ENCODE assay signal across 23 mouse cellular contexts in genomic region chr12:13140636-13141035, GRCm38 (mm10).
DNase-seq lines count a peak whose midpoint lies in the region; ATAC-seq and TF ChIP-seq lines count a peak whose summit lies in the region.
"Had no signal": no experiment of that assay in that cellular context is flagged by ENCODE, and none has a peak within 500 bp of the region (broad histone marks: within the 10 kb centered on the region; RNA-seq: fewer than 3 reads in every experiment).

No protein-coding gene starts in this region.

- TF ChIP-seq CTCF in left cerebral cortex, adult 2 months (IDR thresholded peaks at IDR 0.05), result no peak

- intact Hi-C loops in left cerebral cortex, adult 2 months (cut with DNase I), result loop anchor here (1.0 kb wide), 4 partner anchors 46 to 198 kb away; no protein-coding TSS in a partner anchor

- H3K4me1 ChIP-seq in intestine, embryonic 15.5 days (replicated peaks), result peaks cover 7% of the 10 kb centered on the region
- H3K4me1 ChIP-seq: liver, embryonic 13.5 days; midbrain, embryonic 13.5 days; neural tube, embryonic 13.5 days had no signal

- no peak overlapping the region for H3K4me2 ChIP-seq in intestine, embryonic 15.5 days (replicated peaks)
- H3K4me2 ChIP-seq: embryonic facial prominence, embryonic 15.5 days; heart, embryonic 13.5 days; hindbrain, embryonic 14.5 days; kidney, embryonic 15.5 days; limb, embryonic 13.5 days; liver, embryonic 13.5 days; midbrain, embryonic 13.5 days; neural tube, embryonic 13.5 days had no signal

- DNase-seq in right cerebral cortex, adult 18-20 months, result peak; percentile 88
- DNase-seq in right cerebral cortex, postnatal 4 days, result no peak
- DNase-seq in frontal cortex, adult 2 months (ENCODE audit: extremely low spot score in 1 of 2, low spot score in 1 of 2), result peak; percentile 88 to 92
- peak; percentile 46 to 61 for DNase-seq in left cerebral cortex, adult 2 months (ENCODE audit: extremely low spot score in 1 of 2, low spot score in 2 of 2)
- DNase-seq in right cerebral cortex, postnatal 36 days (ENCODE audit: low spot score in 2 of 2), result peak; percentile 81 to 89
- no peak for DNase-seq in cerebellum, postnatal 36 days
- DNase-seq in cerebellum, postnatal 25 days, result no peak
- DNase-seq: adrenal gland, adult 8-10 months; cerebellum, adult 9-10 months; forebrain, postnatal 0 days; heart, adult 11 months; liver, embryonic 13.5 days; thymus, postnatal 36 days had no signal

- H3K9ac ChIP-seq in intestine, embryonic 15.5 days, result no peak overlapping the region
- H3K9ac ChIP-seq: embryonic facial prominence, embryonic 15.5 days; forebrain, postnatal 0 days; heart, embryonic 13.5 days; hindbrain, embryonic 14.5 days; kidney, embryonic 15.5 days; limb, embryonic 13.5 days; liver, embryonic 13.5 days; midbrain, embryonic 13.5 days; neural tube, embryonic 13.5 days had no signal

- H3K9me3 ChIP-seq in intestine, embryonic 15.5 days, result no peaks in the 10 kb centered on the region
- H3K9me3 ChIP-seq: embryonic facial prominence, embryonic 15.5 days; heart, embryonic 13.5 days; kidney, embryonic 15.5 days; liver, embryonic 13.5 days; midbrain, embryonic 13.5 days; neural tube, embryonic 13.5 days had no signal

- WGBS in intestine, embryonic 15.5 days, result 76% methylated on average over 6 of the region's 6 CpGs

- H3K27me3 ChIP-seq in intestine, embryonic 15.5 days (replicated peaks), result no peaks in the 10 kb centered on the region
- H3K27me3 ChIP-seq: embryonic facial prominence, embryonic 15.5 days; heart, embryonic 13.5 days; kidney, embryonic 15.5 days; limb, embryonic 13.5 days; liver, embryonic 13.5 days; midbrain, embryonic 13.5 days; neural tube, embryonic 13.5 days; Patski had no signal

- ATAC-seq in intestine, embryonic 15.5 days, result no peak
- ATAC-seq: forebrain, postnatal 0 days; intestine, embryonic 16.5 days; midbrain, embryonic 13.5 days; Patski had no signal

- H3K27ac ChIP-seq in left cerebral cortex, adult 2 months, result 0 out of 2 replicates have a peak overlapping the region, but pooled peaks have one; percentile 15
- H3K27ac ChIP-seq in intestine, embryonic 15.5 days, result no peak overlapping the region
- H3K27ac ChIP-seq: embryonic facial prominence, embryonic 15.5 days; heart, embryonic 13.5 days; hindbrain, embryonic 14.5 days; kidney, embryonic 15.5 days; limb, embryonic 13.5 days; liver, embryonic 13.5 days; midbrain, embryonic 13.5 days; neural tube, embryonic 13.5 days had no signal

- no peak overlapping the region for H3K4me3 ChIP-seq in left cerebral cortex, adult 2 months
- no peak overlapping the region for H3K4me3 ChIP-seq in intestine, embryonic 15.5 days (replicated peaks)
- H3K4me3 ChIP-seq: embryonic facial prominence, embryonic 15.5 days; heart, embryonic 13.5 days; kidney, embryonic 15.5 days; limb, embryonic 13.5 days; liver, embryonic 13.5 days; midbrain, embryonic 13.5 days; neural tube, embryonic 13.5 days had no signal

- H3K36me3 ChIP-seq in intestine, embryonic 15.5 days, result no peaks in the 10 kb centered on the region
- H3K36me3 ChIP-seq: embryonic facial prominence, embryonic 15.5 days; heart, embryonic 13.5 days; kidney, embryonic 15.5 days; limb, embryonic 13.5 days; liver, embryonic 13.5 days; midbrain, embryonic 13.5 days; neural tube, embryonic 13.5 days had no signal

Comparison
In these comparisons a context has a peak if more than half of its experiments do, and no peak if none do; other contexts are left out.
1. DNase-seq: peak in right cerebral cortex, adult 18-20 months (single experiment), frontal cortex, adult 2 months (2 of 2), left cerebral cortex, adult 2 months (2 of 2) and right cerebral cortex, postnatal 36 days (2 of 2); none in right cerebral cortex, postnatal 4 days (single experiment), cerebellum, postnatal 36 days (0 of 2) and cerebellum, postnatal 25 days (0 of 2).